Mouse (Mus musculus): ENCODE results near the gene 1600002K03Rik.
"Not testable (repeated sequence)": the region's sequence is repeated elsewhere in the genome, so short reads cannot be mapped to it uniquely, and the experiment has no call there.

DNA sequence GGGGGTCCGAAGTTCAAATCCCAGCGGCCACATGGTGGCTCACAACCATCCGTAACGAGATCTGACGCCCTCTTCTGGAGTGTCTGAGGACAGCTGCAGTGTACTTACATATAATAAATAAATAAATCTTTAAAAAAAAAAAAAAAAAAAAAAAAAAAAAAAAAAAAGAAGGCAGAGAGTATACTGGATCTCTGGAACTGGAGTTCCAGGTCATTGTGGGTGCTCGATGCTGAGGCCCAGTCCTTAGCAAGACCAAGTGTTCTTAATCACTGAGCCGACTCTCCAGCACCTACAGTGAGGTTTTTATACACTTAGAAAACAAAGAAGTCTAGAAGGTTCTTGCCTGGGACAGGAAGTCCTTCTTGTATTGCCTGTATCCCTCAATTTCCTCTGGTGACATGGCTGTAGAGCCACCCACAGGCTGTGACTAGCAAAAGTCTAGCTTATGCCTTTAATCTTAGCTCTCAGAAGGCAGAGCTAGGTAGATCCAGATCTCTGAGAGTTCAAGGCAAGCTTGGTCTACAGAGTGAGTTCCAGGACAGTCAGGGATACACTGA lies 38.9 kb downstream of the 1600002K03Rik start:
- not testable (repeated sequence) for TF ChIP-seq CTCF (conservative IDR thresholded peaks at IDR 0.05; ENCODE audit: insufficient read depth, insufficient read length, low read depth, low read length); POLR2A (IDR thresholded peaks at IDR 0.05; ENCODE audit: low read depth, low read length)

Measured in kidney, adult 2 months (tissue).